Mouse (Mus musculus) adrenal gland, adult 2 months (tissue): Measurements from ENCODE around the gene Rps9. TPM values are rescaled to one million over a fixed set of nuclear protein-coding genes. Genes with fewer than 3 reads are reported as not detected.

Experiments
- DNase-seq: peaks from one replicate; pipeline ENCODE4 v3.0.0; 2021
- long read RNA-seq: library from polyadenylated mRNA; stranded (forward); transcript quantifications from one replicate; pipeline ENCODE4 v2.0.0, GENCODE M21; 2021
- polyA plus RNA-seq: library from polyadenylated mRNA; depleted of rRNA; stranded (reverse); fragments of >200 nt; gene quantifications from 2 replicates; pipeline ENCODE4 v1.2.3, GENCODE M21; 2012; rRNA removed
- total RNA-seq, 2 experiments: library from RNA; stranded (reverse); gene quantifications; 2 replicates each; pipeline ENCODE4 v1.2.3; 2021

Gene Rps9
- total RNA-seq, result 100 to 1,000 TPM; 768 to 988 TPM
- polyA plus RNA-seq, result 285 and 318 TPM in 2 replicates
- long read RNA-seq, transcript Rps9-201 (5 exons, 751 nt), result major isoform, 315 of 363 reads
- long read RNA-seq, transcript Rps9-204 (4 exons, 914 nt), result minor isoform, 18 of 363 reads
- long read RNA-seq, partial matches to known transcripts, result 12 of 363 reads
- long read RNA-seq, other reads (novel, unspliced or antisense), result 16 of 363 reads

DNA sequence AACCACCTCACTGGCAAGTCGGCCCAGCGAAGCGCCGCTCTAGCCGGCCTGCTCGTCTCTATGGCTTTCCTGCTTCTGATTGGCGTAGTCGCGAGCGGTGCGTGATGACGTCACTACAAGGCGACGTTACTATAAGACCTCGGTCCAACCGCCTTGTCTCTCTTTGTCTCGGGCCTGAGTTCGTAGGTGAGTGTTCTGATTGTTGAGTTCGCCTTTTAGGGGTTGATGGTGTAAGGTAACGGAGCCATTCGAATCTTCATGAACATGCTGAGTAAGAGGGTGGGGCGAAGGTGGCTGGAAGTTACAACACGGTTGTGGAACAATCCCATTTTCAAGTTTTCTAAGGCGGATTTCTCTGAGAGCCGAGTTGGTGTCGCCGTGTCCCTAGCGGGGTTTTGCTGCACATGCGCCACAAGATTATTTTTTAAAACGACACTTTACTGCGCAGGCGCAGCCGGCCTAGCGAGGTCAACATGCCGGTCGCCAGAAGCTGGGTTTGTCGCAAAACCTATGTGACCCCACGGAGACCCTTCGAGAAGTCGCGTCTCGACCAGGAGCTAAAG is at the start of gene Rps9:
Rps9 (plus strand) TSS at position 115 of the 563 bp plus-strand sequence.
- peak; percentile 96 for DNase-seq

DNA sequence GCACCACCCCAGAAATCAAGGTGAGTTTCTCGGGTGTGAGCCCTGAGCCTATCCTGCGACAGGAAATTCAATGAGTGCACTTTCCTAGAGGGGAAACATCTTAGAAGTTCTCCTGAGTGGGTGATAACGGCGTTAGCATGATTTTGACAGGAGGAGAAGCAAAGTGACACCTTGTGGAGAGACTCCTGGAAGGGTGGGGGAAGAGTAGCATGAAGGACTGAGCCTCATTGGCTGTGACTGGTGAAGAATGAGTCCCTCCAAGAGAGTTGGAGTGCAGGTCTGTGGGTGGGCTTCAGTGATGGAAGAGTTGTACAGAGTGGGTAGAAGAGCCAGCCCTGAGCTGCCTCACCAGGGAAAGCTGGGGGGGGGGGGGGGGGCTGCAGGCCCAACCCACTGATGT is 46.8 kb upstream of the Rps9 start:
- no peak for DNase-seq

DNA sequence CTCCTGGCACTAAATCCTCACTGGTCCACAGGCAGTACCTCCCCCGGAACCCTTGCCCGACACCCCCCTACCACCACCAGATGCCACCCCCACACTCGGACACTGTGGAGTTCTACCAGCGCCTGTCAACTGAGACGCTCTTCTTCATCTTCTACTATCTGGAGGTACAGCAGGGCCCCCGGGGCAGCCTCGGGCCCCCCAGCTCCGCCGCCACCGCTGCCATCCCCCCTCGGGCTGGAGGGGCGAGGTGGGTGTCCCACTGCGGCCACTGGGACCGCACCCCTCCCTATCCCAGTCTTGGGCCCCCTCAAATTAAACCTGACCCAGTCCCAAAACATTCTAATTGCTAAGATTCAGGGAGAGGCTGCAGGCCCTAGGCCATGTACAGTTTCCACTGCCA is 45.2 kb upstream of the Rps9 start:
- no peak for DNase-seq

DNA sequence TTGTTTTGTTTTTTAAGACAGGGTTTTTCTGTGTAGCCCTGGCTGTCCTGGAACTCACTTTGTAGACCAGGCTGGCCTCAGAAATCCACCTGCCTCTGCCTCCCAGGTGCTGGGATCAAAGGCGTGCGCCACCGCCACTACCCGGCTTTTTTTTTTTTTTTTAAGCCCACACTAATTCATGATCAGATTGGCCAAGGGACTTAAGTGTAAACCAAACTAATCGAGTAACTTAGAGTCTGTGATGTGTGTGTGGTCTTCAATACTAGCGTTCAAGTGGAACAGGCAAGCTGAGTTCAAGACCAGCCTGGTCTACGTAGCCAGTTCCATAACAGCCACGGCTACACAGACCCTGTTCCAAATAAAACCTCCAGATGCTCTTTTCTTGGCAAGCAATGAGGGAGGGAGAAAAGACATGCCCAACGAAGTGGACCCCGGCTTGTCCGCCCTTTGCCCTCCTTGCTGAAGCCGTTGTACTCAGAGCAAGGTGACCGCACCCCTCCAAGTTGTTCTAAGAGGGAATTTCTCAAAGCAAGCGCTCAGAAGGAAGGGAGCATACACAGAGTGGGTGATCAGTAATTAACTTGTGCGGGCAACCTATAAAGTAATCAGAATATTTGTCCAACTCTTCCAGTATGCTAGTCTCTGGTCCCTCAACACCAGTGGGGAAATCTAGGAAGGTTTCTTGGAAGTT is 39.1 kb upstream of the Rps9 start:
- DNase-seq, result no peak

GRCm38 (mm10) chr7:3665215-3666114 is 38.3 kb upstream of the Rps9 start, which contains the start of gene Leng1:
Gene Leng1, minus strand, starts transcription at chr7:3665840.
- DNase-seq, result peak; percentile 98

GRCm38 (mm10) chr7:3666921-3667391 is 36.8 kb upstream of the Rps9 start:
- peak; percentile 57 for DNase-seq

GRCm38 (mm10) chr7:3674507-3675227 is 29.1 kb upstream of the Rps9 start:
- peak; percentile 82 for DNase-seq

DNA sequence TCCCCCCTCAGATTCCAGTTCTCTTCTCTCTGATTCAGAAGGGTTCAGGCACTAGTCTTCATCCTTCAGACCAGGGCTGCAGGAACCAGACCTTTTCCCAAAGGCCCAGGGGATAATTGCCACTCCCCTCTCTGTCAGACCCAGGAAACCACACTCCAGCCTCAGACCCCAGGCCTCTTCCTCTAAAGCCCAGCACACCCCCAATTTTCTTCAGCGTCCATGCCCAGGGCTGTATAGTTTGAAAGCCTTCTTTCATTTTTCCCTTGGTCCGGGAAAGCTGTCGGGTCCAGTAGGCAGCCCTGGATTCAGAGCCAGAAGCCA is 28.6 kb upstream of the Rps9 start:
- no peak for DNase-seq

- no peak for DNase-seq
Measured at GRCm38 (mm10) chr7:3676371-3676770, 27.4 kb upstream of the Rps9 start.

GRCm38 (mm10) chr7:3677342-3677741 is 26.5 kb upstream of the Rps9 start, which contains the start of gene Tmc4:
Gene Tmc4, minus strand, starts transcription at chr7:3677553.
- DNase-seq, result no peak

DNA sequence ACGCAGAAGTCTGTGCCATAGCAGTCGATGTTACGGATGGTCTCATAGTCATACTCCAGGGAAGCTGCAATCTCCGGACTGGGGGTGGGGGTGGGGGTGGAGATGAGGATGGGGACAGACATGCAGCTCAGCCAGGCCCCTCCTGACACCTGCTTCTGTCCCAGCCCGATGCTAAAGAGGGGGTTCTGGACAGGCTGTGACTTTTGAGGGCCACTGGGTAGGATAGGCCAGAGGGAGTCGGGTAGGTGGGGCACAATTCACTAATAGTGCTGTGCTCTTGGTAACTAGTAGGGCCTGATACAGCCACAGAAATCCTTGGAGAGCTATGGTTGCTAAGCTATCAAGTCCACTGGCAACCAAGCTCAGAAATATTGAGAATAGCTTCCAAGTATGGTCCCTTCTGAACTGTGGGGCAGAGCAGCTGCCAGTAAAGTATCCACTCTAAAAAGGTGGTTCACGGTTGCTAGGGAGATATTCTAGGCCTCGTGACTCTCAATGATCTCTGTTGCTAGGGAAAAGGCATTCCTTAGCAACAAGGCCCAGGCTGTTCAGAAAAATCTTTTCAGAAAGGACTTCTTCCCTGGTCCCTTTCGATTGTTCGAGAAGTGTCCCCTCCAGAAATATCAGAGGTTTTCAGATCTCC is 19.8 kb upstream of the Rps9 start:
- no peak for DNase-seq

DNA sequence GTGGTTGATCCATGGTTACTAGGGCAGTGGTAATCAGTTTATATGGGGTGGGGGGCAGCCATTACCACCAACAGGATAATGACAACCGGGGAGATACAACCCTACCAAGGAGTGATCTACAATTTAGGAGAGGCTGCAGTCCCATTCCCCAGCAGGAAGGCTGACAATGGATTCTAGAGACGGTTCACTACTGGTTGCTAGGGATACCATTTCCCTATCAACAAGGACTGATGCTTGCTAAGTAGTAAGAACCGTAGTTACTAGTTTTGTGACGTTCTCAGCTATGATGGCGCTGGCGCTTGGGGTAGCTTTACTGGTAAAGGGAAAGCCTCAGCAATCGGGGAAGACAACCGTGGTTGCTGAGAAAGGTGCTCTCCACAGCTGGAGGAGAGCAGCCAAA is 19.1 kb upstream of the Rps9 start:
- no peak for DNase-seq

GRCm38 (mm10) chr7:3685400-3686187 is 18.2 kb upstream of the Rps9 start:
- no peak for DNase-seq

- DNase-seq, result no peak
Measured at GRCm38 (mm10) chr7:3691919-3692318, 11.9 kb upstream of the Rps9 start.

- no peak for DNase-seq
Measured at GRCm38 (mm10) chr7:3692382-3692986, 11.3 kb upstream of the Rps9 start, which contains the start of gene Tsen34. Gene Tsen34, plus strand, starts transcription at chr7:3692863.

- peak; percentile 98 for DNase-seq
Measured at GRCm38 (mm10) chr7:3692987-3693808, 10.6 kb upstream of the Rps9 start, which contains the start of gene Mboat7. Gene Mboat7, minus strand, starts transcription at chr7:3693523.

DNA sequence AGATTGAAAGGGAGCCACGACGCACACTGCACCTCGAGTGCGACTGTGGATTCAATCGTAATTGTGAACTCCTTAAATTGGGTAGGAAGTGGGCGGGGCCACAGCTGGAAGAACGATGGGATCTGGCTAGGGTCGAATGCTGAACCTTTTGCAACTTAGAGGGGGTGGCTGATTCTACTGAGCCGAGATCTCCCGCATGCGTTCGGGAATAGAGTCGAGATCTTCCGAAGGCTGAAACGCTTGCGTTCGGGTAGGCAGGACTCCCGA is 10.1 kb upstream of the Rps9 start:
- DNase-seq, result no peak

GRCm38 (mm10) chr7:3694076-3694948 is 9.5 kb upstream of the Rps9 start:
- DNase-seq, result peak; percentile 86
